Mouse (Mus musculus) ES-Bruce4 (cell line): ENCODE measurements at regions not wholly inside any gene's neighbourhood (a gene's known extent, or its start where the extent isn't known, plus 50 kb on each side); places are given as distances from the start of the nearest gene placed in this dataset.
A peak's percentile ranks its signal among the peaks of the same experiment; 100 is the strongest.

Experiments used
- H3K27ac ChIP-seq: 2 replicates; pipeline ENCODE4 v1.5.1; 2012; ENCODE audit warnings: low read length, inconsistent platforms; ENCODE audit not compliant: insufficient read depth
- H3K27me3 ChIP-seq: 2 replicates; pipeline ENCODE4 v1.6.1; 2012; ENCODE audit warnings: mild to moderate bottlenecking, low read length, inconsistent platforms; ENCODE audit not compliant: control insufficient read depth, poor library complexity, insufficient read depth, severe bottlenecking
- H3K36me3 ChIP-seq: 2 replicates; pipeline ENCODE4 v1.6.1; 2012; ENCODE audit warnings: inconsistent platforms, mild to moderate bottlenecking, low read length, moderate library complexity; ENCODE audit not compliant: control insufficient read depth, poor library complexity, insufficient read depth, severe bottlenecking
- H3K4me1 ChIP-seq: one replicate; pipeline ENCODE4 v1.8.1; 2011; ENCODE audit warnings: low read length; ENCODE audit not compliant: control insufficient read depth, insufficient read depth
- H3K4me3 ChIP-seq: 2 replicates; pipeline ENCODE4 v1.5.1; 2011; ENCODE audit warnings: low read depth, mild to moderate bottlenecking, low read length
- H3K9ac ChIP-seq: 2 replicates; pipeline ENCODE4 v1.6.1; 2012; ENCODE audit warnings: low read depth, mild to moderate bottlenecking, inconsistent platforms; ENCODE audit not compliant: poor library complexity, severe bottlenecking
- H3K9me3 ChIP-seq: replicated peaks from 2 replicates; pipeline ENCODE4 v1.6.1; 2012; ENCODE audit warnings: mild to moderate bottlenecking, low read length, inconsistent platforms; ENCODE audit not compliant: control insufficient read depth, poor library complexity, insufficient read depth, severe bottlenecking
- CTCF ChIP-seq: IDR thresholded peaks from one replicate; pipeline ENCODE4 v1.8.1; 2011; ENCODE audit warnings: low read depth, low read length
- EP300 ChIP-seq: IDR thresholded peaks from 2 replicates; pipeline ENCODE4 v1.6.1; 2011; ENCODE audit warnings: low read depth, low read length; ENCODE audit not compliant: insufficient read depth
- POLR2A ChIP-seq: IDR thresholded peaks from one replicate; pipeline ENCODE4 v1.8.1; 2011; ENCODE audit warnings: low read length; ENCODE audit not compliant: insufficient read depth

DNA sequence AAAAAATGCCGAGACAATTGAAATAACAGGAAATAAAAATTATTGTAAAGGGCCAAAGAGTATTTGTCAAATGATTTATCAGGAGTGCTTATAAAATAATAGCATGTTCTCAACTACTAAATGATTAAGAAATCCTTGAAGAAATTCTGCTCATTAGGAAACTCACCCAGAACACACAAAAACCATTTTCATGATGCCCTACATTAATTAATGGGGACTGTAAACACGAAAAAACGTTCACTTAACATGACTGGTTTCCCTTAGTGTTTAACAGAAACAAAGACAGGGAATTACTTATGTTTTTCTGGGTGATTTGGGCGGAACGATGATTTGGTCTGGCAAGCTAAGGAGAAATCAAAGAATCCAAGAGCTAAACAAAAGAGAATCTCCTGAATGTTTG, 278.1 kb downstream of the Tox3 start:
- no peaks in the 10 kb centered on the region for H3K4me1 ChIP-seq
- H3K9ac ChIP-seq = no peak overlapping the region
- H3K27ac ChIP-seq = no peak overlapping the region
- H3K9me3 ChIP-seq = no peaks in the 10 kb centered on the region
- H3K27me3 ChIP-seq = no peaks in the 10 kb centered on the region
- TF ChIP-seq EP300 = no peak
- TF ChIP-seq CTCF = no peak
- no peak for TF ChIP-seq POLR2A
- H3K4me3 ChIP-seq = no peak overlapping the region
- H3K36me3 ChIP-seq = no peaks in the 10 kb centered on the region

DNA sequence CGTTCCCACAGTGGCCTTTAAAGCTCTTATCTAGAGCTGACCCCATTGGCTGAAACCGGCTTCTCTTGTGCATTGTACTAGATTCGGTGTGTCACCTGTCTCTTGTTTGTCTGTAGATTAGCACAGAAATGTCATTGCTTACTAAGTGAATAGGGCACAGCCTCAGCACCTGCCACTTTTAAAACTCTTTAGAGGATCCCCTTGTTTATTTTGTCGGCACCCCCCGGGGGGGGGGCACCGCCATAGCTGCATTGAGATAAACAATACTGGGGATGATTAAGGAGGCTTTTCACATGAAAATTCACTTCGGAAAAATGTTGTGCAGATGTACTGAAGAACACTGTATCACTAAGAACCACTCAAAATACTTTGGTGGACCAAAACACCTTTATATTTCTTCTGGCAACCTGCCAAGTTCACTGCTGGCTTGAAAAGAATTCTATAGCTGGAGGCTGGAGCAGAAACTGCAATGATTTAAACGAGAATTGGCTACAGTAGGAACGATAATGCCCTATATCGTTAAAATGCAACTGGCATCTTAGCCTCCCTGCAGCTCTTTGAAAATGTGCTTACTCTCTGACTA, 278.6 kb downstream of the Tox3 start:
- Histone ChIP-seq H3K27me3 (no peaks in the 10 kb centered on the region), H3K36me3 (no peaks in the 10 kb centered on the region), H3K4me1 (no peaks in the 10 kb centered on the region), H3K9me3 (no peaks in the 10 kb centered on the region), H3K4me3 (no peak overlapping the region), H3K27ac (no peak overlapping the region), H3K9ac (no peak overlapping the region)
- no peak for TF ChIP-seq EP300
- no peak for TF ChIP-seq POLR2A
- TF ChIP-seq CTCF = no peak

DNA sequence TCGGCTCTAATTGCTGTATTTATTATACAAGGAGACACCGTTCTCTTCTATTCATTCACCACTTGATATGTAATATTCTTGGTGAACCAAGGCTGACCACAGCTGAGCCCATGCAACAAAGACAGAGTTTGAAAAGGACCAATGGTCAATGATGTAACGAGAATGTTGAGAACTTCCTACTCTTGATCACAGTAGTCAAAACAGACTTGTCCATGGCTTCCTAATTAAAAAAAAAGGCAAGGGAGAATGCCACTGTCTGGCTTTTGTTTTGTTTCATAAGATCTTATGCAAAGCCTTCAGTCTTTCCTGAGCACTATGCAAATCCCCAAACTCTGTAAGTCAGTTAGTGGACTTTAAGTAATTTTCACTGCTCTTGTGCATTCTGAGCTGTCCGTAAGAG, 279.7 kb downstream of the Tox3 start:
- H3K9ac ChIP-seq = no peak overlapping the region
- no peaks in the 10 kb centered on the region for H3K9me3 ChIP-seq
- H3K27me3 ChIP-seq = no peaks in the 10 kb centered on the region; the same call in 1 of the 2 replicates
- no peak overlapping the region for H3K27ac ChIP-seq
- TF ChIP-seq POLR2A (no peak), EP300 (no peak), CTCF (no peak)
- no peaks in the 10 kb centered on the region for H3K36me3 ChIP-seq
- no peak overlapping the region for H3K4me3 ChIP-seq
- H3K4me1 ChIP-seq = no peaks in the 10 kb centered on the region

DNA sequence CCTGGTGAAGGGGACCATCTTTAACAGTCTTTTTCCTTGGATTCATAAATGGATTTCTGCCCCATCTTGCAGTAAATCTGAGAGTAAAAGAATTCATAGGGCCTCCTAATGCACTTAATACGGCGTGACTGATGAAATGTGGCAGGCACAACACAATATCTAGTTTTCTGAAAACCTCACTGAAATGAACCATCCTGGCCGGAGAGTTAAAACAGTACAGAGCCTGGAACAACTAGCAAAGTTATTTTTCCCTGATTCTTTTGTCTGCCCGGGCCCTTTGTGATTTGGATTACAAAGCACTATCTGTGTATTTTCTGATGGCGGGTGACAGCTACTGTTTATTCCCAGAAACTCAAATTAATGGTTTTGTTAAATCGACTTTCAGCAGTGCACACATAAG, 283.8 kb downstream of the Tox3 start:
- Histone ChIP-seq H3K36me3 (no peaks in the 10 kb centered on the region), H3K9ac (no peak overlapping the region), H3K4me3 (no peak overlapping the region), H3K27ac (no peak overlapping the region), H3K9me3 (no peaks in the 10 kb centered on the region), H3K4me1 (no peaks in the 10 kb centered on the region), H3K27me3 (no peaks in the 10 kb centered on the region; the same call in 1 of the 2 replicates)
- TF ChIP-seq CTCF (no peak), POLR2A (no peak), EP300 (no peak)

DNA sequence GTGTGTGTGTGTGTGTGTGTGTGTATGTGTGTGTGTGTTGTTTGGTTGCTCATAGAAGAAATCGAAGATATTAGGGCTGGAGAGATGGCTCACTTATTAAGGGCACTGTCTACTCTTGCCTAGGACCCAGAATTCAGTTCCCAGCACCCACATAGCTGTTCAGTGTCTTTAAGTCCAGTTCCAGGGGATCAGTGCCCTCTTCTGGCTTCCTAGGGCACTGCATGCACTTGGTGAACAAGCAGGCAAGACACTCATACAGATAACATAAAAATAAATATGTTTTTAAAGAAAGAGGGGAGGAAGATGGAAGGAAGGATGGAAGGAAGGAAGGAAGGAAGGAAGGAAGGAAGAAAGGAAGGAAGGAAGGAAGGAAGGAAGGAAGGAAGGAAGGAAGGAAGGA, 284.9 kb downstream of the Tox3 start:
- no peak for TF ChIP-seq POLR2A
- TF ChIP-seq CTCF = peak; percentile 60
- H3K36me3 ChIP-seq = no peaks in the 10 kb centered on the region
- H3K4me1 ChIP-seq = no peaks in the 10 kb centered on the region
- H3K27ac ChIP-seq = no peak overlapping the region
- no peak overlapping the region for H3K9ac ChIP-seq
- no peaks in the 10 kb centered on the region; the same call in 1 of the 2 replicates for H3K27me3 ChIP-seq
- H3K9me3 ChIP-seq = no peaks in the 10 kb centered on the region
- no peak overlapping the region for H3K4me3 ChIP-seq

DNA sequence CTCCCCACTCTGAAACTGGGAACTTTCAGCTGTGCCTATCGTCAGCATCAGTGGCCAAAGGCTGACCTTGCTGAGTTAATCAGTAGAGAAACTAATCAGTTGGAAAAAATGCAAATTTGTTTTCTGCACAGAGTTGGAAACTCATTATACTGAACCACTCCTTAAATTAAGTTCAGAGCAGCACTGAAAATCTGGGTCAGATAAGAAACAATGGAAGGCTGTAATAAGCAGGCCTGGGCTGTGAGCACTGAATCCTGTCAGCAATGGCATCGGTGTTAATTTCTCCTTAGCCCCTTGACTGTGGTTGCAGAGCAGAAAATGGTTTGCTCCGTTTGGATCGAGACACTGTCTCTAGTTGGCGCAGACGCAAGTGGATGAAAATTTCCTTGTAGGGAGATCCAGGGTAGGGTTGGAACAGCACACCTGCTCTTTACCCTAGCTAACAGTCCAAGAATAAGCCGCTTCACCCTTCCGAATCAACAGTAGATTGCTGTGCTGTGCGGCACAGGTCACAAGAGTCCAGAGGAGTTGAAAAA, 289.4 kb downstream of the Tox3 start:
- TF ChIP-seq CTCF (no peak), POLR2A (no peak), EP300 (no peak)
- Histone ChIP-seq H3K27ac (no peak overlapping the region), H3K4me1 (no peaks in the 10 kb centered on the region)

More for the DNA sequence above, 289.4 kb downstream of the Tox3 start:
- Histone ChIP-seq H3K4me3 (no peak overlapping the region), H3K36me3 (no peaks in the 10 kb centered on the region), H3K27me3 (no peaks in the 10 kb centered on the region), H3K9me3 (no peaks in the 10 kb centered on the region), H3K9ac (no peak overlapping the region)
